Mouse (Mus musculus): Measurements from ENCODE around the gene Zfp317. TPM values are rescaled to one million over a fixed set of nuclear protein-coding genes. Genes with fewer than 3 reads are reported as not detected.

Zfp317 gene
- polyA plus RNA-seq (2015; fragmentation: Illumina TruSeq; extraction: RNeasy Lipid Tissue Mini Kit (QIAGEN cat#74804); ENCODE audit: insufficient read depth, low replicate concordance), result 51.6 TPM

DNA sequence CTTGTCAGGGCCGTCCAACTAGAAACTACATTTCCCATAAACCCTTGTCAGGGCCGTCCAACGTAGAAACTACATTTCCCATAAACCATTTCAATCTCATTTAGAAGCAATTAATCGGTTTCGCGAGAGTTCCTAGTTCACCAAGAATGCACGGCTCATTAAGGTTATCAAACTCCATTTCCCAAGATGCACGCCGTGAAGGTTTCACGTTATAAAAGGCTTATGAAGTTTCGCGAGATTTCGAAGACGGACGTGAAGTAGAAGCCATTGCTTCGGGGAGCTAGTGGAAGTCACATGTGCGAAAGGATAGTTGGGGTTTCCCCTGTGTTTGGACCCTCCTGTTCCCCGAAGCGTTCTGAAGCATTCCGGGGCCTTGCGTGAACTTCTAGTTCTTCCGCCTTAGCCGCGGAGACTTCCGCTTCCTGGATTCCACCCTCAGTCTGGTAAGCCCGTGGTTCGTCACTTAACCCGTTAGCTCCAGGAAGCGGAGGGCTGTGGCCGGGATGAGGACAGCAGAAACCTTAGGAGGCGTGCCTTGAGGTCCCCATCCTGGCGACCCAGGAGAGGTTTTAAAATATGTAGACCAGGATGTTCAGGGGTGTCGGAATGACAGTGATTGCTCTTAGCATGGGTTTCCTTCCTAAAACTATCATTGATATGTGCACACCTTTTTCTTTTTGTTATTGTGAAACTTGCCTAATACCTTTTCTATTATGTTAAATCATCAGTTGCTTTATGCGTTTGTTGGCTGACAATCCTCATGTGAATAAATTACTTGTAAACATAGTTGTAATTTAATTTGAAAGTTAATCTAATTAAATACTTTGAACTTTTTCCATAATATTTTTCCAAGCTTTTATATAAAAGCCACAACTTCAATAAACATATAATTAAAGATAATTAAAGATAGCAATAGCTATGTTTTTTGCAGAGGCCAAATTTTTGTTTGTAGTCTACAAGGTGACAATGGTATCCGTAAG lies at the start of gene Zfp317:
TSS of gene Zfp317 (plus strand) at position 260 of the 980 bp plus-strand sequence.

DNA sequence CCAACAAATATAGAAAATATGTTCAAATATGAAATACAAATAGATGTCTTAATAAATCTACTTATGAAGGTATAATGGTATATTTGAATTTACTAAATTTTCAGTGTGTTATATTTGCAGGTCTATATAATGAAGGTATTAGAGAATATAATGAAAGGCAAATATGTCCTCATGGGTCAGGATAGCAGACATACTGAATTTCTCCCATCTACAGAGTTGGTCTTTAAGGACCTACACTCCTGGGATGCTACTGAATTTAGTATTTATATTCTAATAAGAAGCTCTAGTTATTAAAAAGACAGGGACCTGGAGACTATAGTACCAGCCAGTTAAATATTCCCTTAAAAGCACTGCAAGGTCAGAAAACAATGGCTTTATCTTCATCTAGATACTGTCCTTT lies 39.6 kb upstream of the Zfp317 start, which contains the start of gene Olfr855:
TSS of gene Olfr855 (plus strand) at position 301 of the 400 bp plus-strand sequence.

Other genes with a start within 250 kb of the Zfp317 start
- gene Olfr847, start 243.4 kb upstream of the Zfp317 start, polyA plus RNA-seq (2015; fragmentation: Illumina TruSeq; extraction: RNeasy Lipid Tissue Mini Kit (QIAGEN cat#74804); ENCODE audit: insufficient read depth, low replicate concordance), result not detected
- gene Olfr849, start 181.8 kb upstream of the Zfp317 start, polyA plus RNA-seq (2015; fragmentation: Illumina TruSeq; extraction: RNeasy Lipid Tissue Mini Kit (QIAGEN cat#74804); ENCODE audit: insufficient read depth, low replicate concordance), result not detected
- gene Olfr850, start 143.9 kb upstream of the Zfp317 start, polyA plus RNA-seq (2015; fragmentation: Illumina TruSeq; extraction: RNeasy Lipid Tissue Mini Kit (QIAGEN cat#74804); ENCODE audit: insufficient read depth, low replicate concordance), result not detected
- gene Olfr851, start 128.8 kb upstream of the Zfp317 start, polyA plus RNA-seq (2015; fragmentation: Illumina TruSeq; extraction: RNeasy Lipid Tissue Mini Kit (QIAGEN cat#74804); ENCODE audit: insufficient read depth, low replicate concordance), result not detected
- gene Olfr853, start 81.0 kb upstream of the Zfp317 start, polyA plus RNA-seq (2015; fragmentation: Illumina TruSeq; extraction: RNeasy Lipid Tissue Mini Kit (QIAGEN cat#74804); ENCODE audit: insufficient read depth, low replicate concordance), result not detected
- not detected for gene Olfr854, start 54.7 kb upstream of the Zfp317 start, polyA plus RNA-seq (2015; fragmentation: Illumina TruSeq; extraction: RNeasy Lipid Tissue Mini Kit (QIAGEN cat#74804); ENCODE audit: insufficient read depth, low replicate concordance)
- gene Olfr855, start 39.5 kb upstream of the Zfp317 start, polyA plus RNA-seq (2015; fragmentation: Illumina TruSeq; extraction: RNeasy Lipid Tissue Mini Kit (QIAGEN cat#74804); ENCODE audit: insufficient read depth, low replicate concordance), result not detected
- gene Olfr857, start 87.3 kb downstream of the Zfp317 start, polyA plus RNA-seq (2015; fragmentation: Illumina TruSeq; extraction: RNeasy Lipid Tissue Mini Kit (QIAGEN cat#74804); ENCODE audit: insufficient read depth, low replicate concordance), result not detected
- not detected for gene Olfr58, start 158.2 kb downstream of the Zfp317 start, polyA plus RNA-seq (2015; fragmentation: Illumina TruSeq; extraction: RNeasy Lipid Tissue Mini Kit (QIAGEN cat#74804); ENCODE audit: insufficient read depth, low replicate concordance)
- gene Olfr859, start 182.8 kb downstream of the Zfp317 start, polyA plus RNA-seq (2015; fragmentation: Illumina TruSeq; extraction: RNeasy Lipid Tissue Mini Kit (QIAGEN cat#74804); ENCODE audit: insufficient read depth, low replicate concordance), result not detected
- not detected for gene Olfr860, start 227.6 kb downstream of the Zfp317 start, polyA plus RNA-seq (2015; fragmentation: Illumina TruSeq; extraction: RNeasy Lipid Tissue Mini Kit (QIAGEN cat#74804); ENCODE audit: insufficient read depth, low replicate concordance)

Data from spleen, adult 10 weeks (tissue).